Mouse (Mus musculus) thymus, postnatal 0 days (tissue): ENCODE results near the gene Gm13539. TPM values are rescaled to one million over a fixed set of nuclear protein-coding genes. Genes with fewer than 3 reads are reported as not detected.

ENCODE experiments used
- DNase-seq: peaks from one replicate; pipeline ENCODE4 v3.0.0-alpha.2; 2015; ENCODE audit warnings: low spot score
- polyA plus RNA-seq: library from polyadenylated mRNA; unstranded; fragments of >200 nt; fragmentation: Nextera tagmentation; extraction: Ambion mirVana; gene quantifications from 2 replicates; pipeline ENCODE4 v1.2.1, GENCODE M21; 2015

Gm13539 gene
- polyA plus RNA-seq, 1 experiment from 2014 or later: 2.6 TPM

- no peak for DNase-seq
Measured at GRCm38 (mm10) chr2:25824751-25825150, 42.7 kb downstream of the Gm13539 start.

GRCm38 (mm10) chr2:25828344-25828947, 46.4 kb downstream of the Gm13539 start:
- DNase-seq: peak; percentile 74

- DNase-seq: no peak
Measured at GRCm38 (mm10) chr2:25830786-25831185, 48.7 kb downstream of the Gm13539 start.

- peak; percentile 62 for DNase-seq
Measured at GRCm38 (mm10) chr2:25836291-25836690, 54.2 kb downstream of the Gm13539 start.

Other genes with a start within 250 kb of the Gm13539 start
- 58.1 and 59.1 TPM in 2 replicates for gene Traf2, start 235.3 kb upstream of the Gm13539 start, polyA plus RNA-seq
- gene Edf1, start 224.4 kb upstream of the Gm13539 start, polyA plus RNA-seq: 466 and 515 TPM in 2 replicates
- gene Mamdc4, start 207.4 kb upstream of the Gm13539 start, polyA plus RNA-seq: 0.53 and 1.0 TPM in 2 replicates
- 184 and 191 TPM in 2 replicates for gene Phpt1, start 207.0 kb upstream of the Gm13539 start, polyA plus RNA-seq
- gene Ajm1, start 200.5 kb upstream of the Gm13539 start, polyA plus RNA-seq: 0.04 and 0.49 TPM in 2 replicates
- gene Rabl6, start 173.7 kb upstream of the Gm13539 start, polyA plus RNA-seq: 30.3 and 39.7 TPM in 2 replicates
- 0.04 and 0.05 TPM in 2 replicates for gene Ccdc183, start 164.6 kb upstream of the Gm13539 start, polyA plus RNA-seq
- 5.8 and 7.0 TPM in 2 replicates for gene Tmem141, start 160.3 kb upstream of the Gm13539 start, polyA plus RNA-seq
- 9.1 and 9.2 TPM in 2 replicates for gene Fcna, start 154.2 kb upstream of the Gm13539 start, polyA plus RNA-seq
- 0.38 and 0.76 TPM in 2 replicates for gene Lcn8, start 129.1 kb upstream of the Gm13539 start, polyA plus RNA-seq
- gene Lcn5, start 124.3 kb upstream of the Gm13539 start, polyA plus RNA-seq: not detected in 2 replicates
- 0.24 TPM in 1 of 2 replicates, not detected in the other for gene Lcn6, start 105.5 kb upstream of the Gm13539 start, polyA plus RNA-seq
- gene Lcn10, start 99.5 kb upstream of the Gm13539 start, polyA plus RNA-seq: 0.45 and 0.49 TPM in 2 replicates
- gene Obp2a, start 82.2 kb upstream of the Gm13539 start, polyA plus RNA-seq: 1.5 and 1.9 TPM in 2 replicates
- 50.9 and 57.4 TPM in 2 replicates for gene Bmyc, start 75.5 kb upstream of the Gm13539 start, polyA plus RNA-seq
- 0.24 TPM in 1 of 2 replicates, not detected in the other for gene Obp2b, start 45.2 kb upstream of the Gm13539 start, polyA plus RNA-seq
- 0.45 and 0.56 TPM in 2 replicates for gene Lcn3, start 16.7 kb upstream of the Gm13539 start, polyA plus RNA-seq
- gene Lcn11, start 5.2 kb upstream of the Gm13539 start, polyA plus RNA-seq: 0.89 and 1.1 TPM in 2 replicates
- not detected in 2 replicates for gene Glt6d1, start 33.6 kb downstream of the Gm13539 start, polyA plus RNA-seq
- 0.17 TPM in 1 of 2 replicates, not detected in the other for gene Lcn9, start 40.9 kb downstream of the Gm13539 start, polyA plus RNA-seq
- gene Sohlh1, start 65.0 kb downstream of the Gm13539 start, polyA plus RNA-seq: 0.19 and 0.25 TPM in 2 replicates
- 0.14 and 0.18 TPM in 2 replicates for gene Kcnt1, start 81.5 kb downstream of the Gm13539 start, polyA plus RNA-seq
- gene Camsap1, start 201.0 kb downstream of the Gm13539 start, polyA plus RNA-seq: 6.1 and 8.0 TPM in 2 replicates
- 76.2 and 78.7 TPM in 2 replicates for gene Ubac1, start 239.5 kb downstream of the Gm13539 start, polyA plus RNA-seq